Mouse (Mus musculus): ENCODE measurements around the gene Lrmda. TPM values are rescaled to one million over a fixed set of nuclear protein-coding genes. Genes with fewer than 3 reads are reported as not detected.

Gene Lrmda
- polyA plus RNA-seq, 1 experiment: 0.65 TPM

GRCm38 (mm10) chr14:21991856-21992255 lies 27.7 kb upstream of the Lrmda start:
- TF ChIP-seq POLR2A (IDR thresholded peaks at IDR 0.05; ENCODE audit: extremely low read depth, insufficient read depth, low read length): no peak
- no peak for TF ChIP-seq CTCF (IDR thresholded peaks at IDR 0.05; ENCODE audit: extremely low read depth, insufficient read depth, low read length)
- H3K27ac ChIP-seq (ENCODE audit: insufficient read depth, low read length): no peak overlapping the region
- no peak overlapping the region for H3K4me3 ChIP-seq (ENCODE audit: insufficient read depth, low read length)
- no peaks in the 10 kb centered on the region for H3K4me1 ChIP-seq (ENCODE audit: control insufficient read depth, insufficient read depth, low read length)

GRCm38 (mm10) chr14:21992321-21992885 lies 27.1 kb upstream of the Lrmda start:
- H3K27ac ChIP-seq (ENCODE audit: insufficient read depth, low read length): no peak overlapping the region
- no peaks in the 10 kb centered on the region for H3K4me1 ChIP-seq (ENCODE audit: control insufficient read depth, insufficient read depth, low read length)
- H3K4me3 ChIP-seq (ENCODE audit: insufficient read depth, low read length): no peak overlapping the region
- no peak for TF ChIP-seq POLR2A (IDR thresholded peaks at IDR 0.05; ENCODE audit: extremely low read depth, insufficient read depth, low read length)
- TF ChIP-seq CTCF (IDR thresholded peaks at IDR 0.05; ENCODE audit: extremely low read depth, insufficient read depth, low read length): no peak

GRCm38 (mm10) chr14:21993251-21994060 lies 26.1 kb upstream of the Lrmda start:
- Histone ChIP-seq H3K4me1 (ENCODE audit: control insufficient read depth, insufficient read depth, low read length) (no peaks in the 10 kb centered on the region), H3K27ac (ENCODE audit: insufficient read depth, low read length) (no peak overlapping the region), H3K4me3 (ENCODE audit: insufficient read depth, low read length) (no peak overlapping the region)
- no peak for TF ChIP-seq CTCF (IDR thresholded peaks at IDR 0.05; ENCODE audit: extremely low read depth, insufficient read depth, low read length)
- no peak for TF ChIP-seq POLR2A (IDR thresholded peaks at IDR 0.05; ENCODE audit: extremely low read depth, insufficient read depth, low read length)

- Histone ChIP-seq H3K4me3 (ENCODE audit: insufficient read depth, low read length) (peak overlapping the region; percentile 46), H3K4me1 (ENCODE audit: control insufficient read depth, insufficient read depth, low read length) (no peaks in the 10 kb centered on the region), H3K27ac (ENCODE audit: insufficient read depth, low read length) (no peak overlapping the region)
- TF ChIP-seq POLR2A (IDR thresholded peaks at IDR 0.05; ENCODE audit: extremely low read depth, insufficient read depth, low read length) (no peak), CTCF (IDR thresholded peaks at IDR 0.05; ENCODE audit: extremely low read depth, insufficient read depth, low read length) (no peak)
These were observed 25.2 kb upstream of the Lrmda start for GRCm38 (mm10) chr14:21994061-21994990.

GRCm38 (mm10) chr14:21995031-21995754 lies 24.3 kb upstream of the Lrmda start:
- Histone ChIP-seq H3K27ac (ENCODE audit: insufficient read depth, low read length) (no peak overlapping the region), H3K4me3 (ENCODE audit: insufficient read depth, low read length) (peak overlapping the region; percentile 46), H3K4me1 (ENCODE audit: control insufficient read depth, insufficient read depth, low read length) (no peaks in the 10 kb centered on the region)
- TF ChIP-seq POLR2A (IDR thresholded peaks at IDR 0.05; ENCODE audit: extremely low read depth, insufficient read depth, low read length) (no peak), CTCF (IDR thresholded peaks at IDR 0.05; ENCODE audit: extremely low read depth, insufficient read depth, low read length) (no peak)

- Histone ChIP-seq H3K27ac (ENCODE audit: insufficient read depth, low read length) (no peak overlapping the region), H3K4me1 (ENCODE audit: control insufficient read depth, insufficient read depth, low read length) (no peaks in the 10 kb centered on the region), H3K4me3 (ENCODE audit: insufficient read depth, low read length) (no peak overlapping the region)
- TF ChIP-seq POLR2A (IDR thresholded peaks at IDR 0.05; ENCODE audit: extremely low read depth, insufficient read depth, low read length) (no peak), CTCF (IDR thresholded peaks at IDR 0.05; ENCODE audit: extremely low read depth, insufficient read depth, low read length) (no peak)
These were observed 19.9 kb upstream of the Lrmda start for GRCm38 (mm10) chr14:21999588-21999987.

- TF ChIP-seq POLR2A (IDR thresholded peaks at IDR 0.05; ENCODE audit: extremely low read depth, insufficient read depth, low read length) (no peak), CTCF (IDR thresholded peaks at IDR 0.05; ENCODE audit: extremely low read depth, insufficient read depth, low read length) (no peak)
- no peak overlapping the region for H3K4me3 ChIP-seq (ENCODE audit: insufficient read depth, low read length)
These were observed 16.3 kb upstream of the Lrmda start for GRCm38 (mm10) chr14:22003231-22003630.

GRCm38 (mm10) chr14:22003631-22004030 lies 15.9 kb upstream of the Lrmda start:
- no peak for TF ChIP-seq CTCF (IDR thresholded peaks at IDR 0.05; ENCODE audit: extremely low read depth, insufficient read depth, low read length)
- H3K27ac ChIP-seq (ENCODE audit: insufficient read depth, low read length): no peak overlapping the region
- H3K4me3 ChIP-seq (ENCODE audit: insufficient read depth, low read length): no peak overlapping the region
- H3K4me1 ChIP-seq (ENCODE audit: control insufficient read depth, insufficient read depth, low read length): no peaks in the 10 kb centered on the region

More at GRCm38 (mm10) chr14:22003231-22003630, 16.3 kb upstream of the Lrmda start:
- H3K4me1 ChIP-seq (ENCODE audit: control insufficient read depth, insufficient read depth, low read length): no peaks in the 10 kb centered on the region
- no peak overlapping the region for H3K27ac ChIP-seq (ENCODE audit: insufficient read depth, low read length)

GRCm38 (mm10) chr14:22004943-22005342 lies 14.6 kb upstream of the Lrmda start:
- Histone ChIP-seq H3K27ac (ENCODE audit: insufficient read depth, low read length) (no peak overlapping the region), H3K4me3 (ENCODE audit: insufficient read depth, low read length) (no peak overlapping the region), H3K4me1 (ENCODE audit: control insufficient read depth, insufficient read depth, low read length) (no peaks in the 10 kb centered on the region)
- TF ChIP-seq CTCF (IDR thresholded peaks at IDR 0.05; ENCODE audit: extremely low read depth, insufficient read depth, low read length) (no peak), POLR2A (IDR thresholded peaks at IDR 0.05; ENCODE audit: extremely low read depth, insufficient read depth, low read length) (no peak)
